Mouse (Mus musculus): ENCODE results near the gene Emilin2.

GRCm38 (mm10) chr17:71216263-71216662, 95.5 kb downstream of the Emilin2 start:
- TF ChIP-seq CTCF (IDR thresholded peaks at IDR 0.05; ENCODE audit: insufficient read depth, low read depth, low read length) (no peak), POLR2A (IDR thresholded peaks at IDR 0.05; ENCODE audit: insufficient read depth, low read depth, low read length) (no peak)

All from olfactory bulb, adult 2 months (tissue).